Mouse (Mus musculus): ENCODE data around the gene Smim8. TPM values are rescaled to one million over a fixed set of nuclear protein-coding genes. Genes with fewer than 3 reads are reported as not detected.
A peak's percentile ranks its signal among the peaks of the same experiment; 100 is the strongest.

Smim8 gene
- total RNA-seq, 1 experiment = 23.5 TPM

DNA sequence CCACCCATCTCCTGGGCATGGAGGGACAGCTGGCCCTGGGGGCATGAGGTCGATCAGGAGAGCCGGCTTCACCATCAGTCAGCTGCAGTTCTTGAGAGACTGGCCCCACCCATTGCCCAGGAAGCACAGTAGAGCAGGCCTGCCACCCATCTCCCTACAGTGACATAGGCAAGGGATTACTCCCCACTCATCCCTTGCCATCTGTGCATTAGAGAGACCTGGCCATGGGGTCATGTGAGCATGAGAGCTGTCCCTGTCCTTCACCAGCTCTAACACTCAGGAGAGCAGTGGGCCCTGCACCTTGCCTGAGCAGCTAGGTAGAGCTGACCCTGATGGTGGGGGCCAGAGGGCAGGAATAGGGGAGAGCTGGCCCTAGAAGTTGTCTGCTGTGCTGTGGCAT is 7.4 kb upstream of the Smim8 start:
- TF ChIP-seq HCFC1 (IDR thresholded peaks at IDR 0.05; ENCODE audit: borderline replicate concordance, insufficient read depth, low read length) (no peak), ZNF384 (IDR thresholded peaks at IDR 0.05; ENCODE audit: low read depth, low read length) (no peak), MAFK (IDR thresholded peaks at IDR 0.05; ENCODE audit: insufficient read depth, low read depth, low read length) (no peak), CHD2 (IDR thresholded peaks at IDR 0.05; ENCODE audit: low read depth, low read length) (no peak), ZC3H11A (IDR thresholded peaks at IDR 0.05; ENCODE audit: borderline replicate concordance, low read depth, low read length) (no peak)
- Histone ChIP-seq H3K27ac (ENCODE audit: insufficient read depth, low read depth, low read length, poor library complexity, severe bottlenecking) (no peak overlapping the region), H3K9ac (ENCODE audit: insufficient read depth, low read depth, low read length, poor library complexity, severe bottlenecking) (no peak overlapping the region), H3K4me3 (ENCODE audit: insufficient read depth in 1 of 2, low read depth in 1 of 2, low read length in 2 of 2, poor library complexity in 1 of 2, severe bottlenecking in 1 of 2) (no peak overlapping the region), H3K4me1 (ENCODE audit: control insufficient read depth in 2 of 2, insufficient read depth in 2 of 2, low read length in 2 of 2, poor library complexity in 1 of 2) (peaks cover 0 to 6% of the 10 kb centered on the region in 2 experiments; a peak in 1 of 4 replicates), H3K36me3 (ENCODE audit: control insufficient read depth, insufficient read depth, low read length, poor library complexity, severe bottlenecking) (no peaks in the 10 kb centered on the region), H3K9me3 (ENCODE audit: control insufficient read depth, insufficient read depth, low read depth, low read length) (no peaks in the 10 kb centered on the region)
- in situ Hi-C loops (cut with MboI; ENCODE audit: low sequenced_read_pairs in 2 of 2, unreplicated experiment in 2 of 2) = no loop called here
- no peak for DNase-seq (ENCODE audit: low read depth, low spot score)

DNA sequence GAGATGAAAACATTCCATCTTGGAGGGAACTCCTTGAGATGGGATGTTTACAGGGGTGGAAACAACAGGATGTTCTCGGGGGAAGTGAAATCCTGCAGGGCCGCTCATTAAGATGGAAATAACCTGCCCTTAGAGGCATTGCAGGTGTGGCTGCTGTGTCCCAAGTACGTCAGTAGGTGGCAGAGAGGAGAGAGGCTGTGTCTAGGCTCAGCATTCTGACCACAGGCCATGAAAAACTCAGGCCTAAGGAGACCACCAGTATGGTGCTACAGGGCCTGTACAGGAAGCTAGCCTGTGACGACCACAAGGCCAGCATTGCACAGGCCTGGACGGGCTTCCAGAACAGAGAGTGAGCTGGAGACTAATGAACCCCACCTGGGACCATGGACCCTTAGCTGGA is 6.6 kb upstream of the Smim8 start:
- Histone ChIP-seq H3K27ac (ENCODE audit: insufficient read depth, low read depth, low read length, poor library complexity, severe bottlenecking) (no peak overlapping the region), H3K4me3 (ENCODE audit: insufficient read depth in 1 of 2, low read depth in 1 of 2, low read length in 2 of 2, poor library complexity in 1 of 2, severe bottlenecking in 1 of 2) (no peak overlapping the region), H3K9me3 (ENCODE audit: control insufficient read depth, insufficient read depth, low read depth, low read length) (no peaks in the 10 kb centered on the region), H3K4me1 (ENCODE audit: control insufficient read depth in 2 of 2, insufficient read depth in 2 of 2, low read length in 2 of 2, poor library complexity in 1 of 2) (peaks cover 0 to 6% of the 10 kb centered on the region in 2 experiments; a peak in 1 of 4 replicates), H3K36me3 (ENCODE audit: control insufficient read depth, insufficient read depth, low read length, poor library complexity, severe bottlenecking) (no peaks in the 10 kb centered on the region), H3K9ac (ENCODE audit: insufficient read depth, low read depth, low read length, poor library complexity, severe bottlenecking) (no peak overlapping the region)
- in situ Hi-C loops (cut with MboI; ENCODE audit: low sequenced_read_pairs in 2 of 2, unreplicated experiment in 2 of 2) = no loop called here
- TF ChIP-seq CHD2 (IDR thresholded peaks at IDR 0.05; ENCODE audit: low read depth, low read length) = no peak
- no peak for TF ChIP-seq MAFK (IDR thresholded peaks at IDR 0.05; ENCODE audit: insufficient read depth, low read depth, low read length)
- TF ChIP-seq ZC3H11A (IDR thresholded peaks at IDR 0.05; ENCODE audit: borderline replicate concordance, low read depth, low read length) = peak; percentile 29; the same call in 1 of the 2 replicates
- TF ChIP-seq ZNF384 (IDR thresholded peaks at IDR 0.05; ENCODE audit: low read depth, low read length) = no peak
- TF ChIP-seq HCFC1 (IDR thresholded peaks at IDR 0.05; ENCODE audit: borderline replicate concordance, insufficient read depth, low read length) = peak; percentile 50; the same call in 1 of the 2 replicates
- peak; percentile 59 for DNase-seq (ENCODE audit: low read depth, low spot score)

- DNase-seq (ENCODE audit: low read depth, low spot score) = peak; percentile 35
- no peaks in the 10 kb centered on the region for H3K36me3 ChIP-seq (ENCODE audit: control insufficient read depth, insufficient read depth, low read length, poor library complexity, severe bottlenecking)
- H3K4me3 ChIP-seq (ENCODE audit: insufficient read depth in 1 of 2, low read depth in 1 of 2, low read length in 2 of 2, poor library complexity in 1 of 2, severe bottlenecking in 1 of 2) = no peak overlapping the region
- no peaks in the 10 kb centered on the region for H3K9me3 ChIP-seq (ENCODE audit: control insufficient read depth, insufficient read depth, low read depth, low read length)
- no peak overlapping the region for H3K27ac ChIP-seq (ENCODE audit: insufficient read depth, low read depth, low read length, poor library complexity, severe bottlenecking)
- H3K4me1 ChIP-seq (ENCODE audit: control insufficient read depth in 2 of 2, insufficient read depth in 2 of 2, low read length in 2 of 2, poor library complexity in 1 of 2) = peaks cover 0 to 6% of the 10 kb centered on the region in 2 experiments; a peak in 1 of 4 replicates
- H3K9ac ChIP-seq (ENCODE audit: insufficient read depth, low read depth, low read length, poor library complexity, severe bottlenecking) = no peak overlapping the region
- in situ Hi-C loops (cut with MboI; ENCODE audit: low sequenced_read_pairs in 2 of 2, unreplicated experiment in 2 of 2) = no loop called here
- TF ChIP-seq HCFC1 (IDR thresholded peaks at IDR 0.05; ENCODE audit: borderline replicate concordance, insufficient read depth, low read length) (no peak), ZC3H11A (IDR thresholded peaks at IDR 0.05; ENCODE audit: borderline replicate concordance, low read depth, low read length) (no peak; the same call in 1 of the 2 replicates), MAFK (IDR thresholded peaks at IDR 0.05; ENCODE audit: insufficient read depth, low read depth, low read length) (no peak), ZNF384 (IDR thresholded peaks at IDR 0.05; ENCODE audit: low read depth, low read length) (no peak), CHD2 (IDR thresholded peaks at IDR 0.05; ENCODE audit: low read depth, low read length) (no peak)
Measured at GRCm38 (mm10) chr4:34782730-34783129, 4.5 kb upstream of the Smim8 start.

- Histone ChIP-seq H3K4me3 (ENCODE audit: insufficient read depth in 1 of 2, low read depth in 1 of 2, low read length in 2 of 2, poor library complexity in 1 of 2, severe bottlenecking in 1 of 2) (peak overlapping the region in 1 of 2 experiments; percentile 12; a peak in 1 of 4 replicates), H3K36me3 (ENCODE audit: control insufficient read depth, insufficient read depth, low read length, poor library complexity, severe bottlenecking) (no peaks in the 10 kb centered on the region; the same call in 1 of the 2 replicates), H3K9me3 (ENCODE audit: control insufficient read depth, insufficient read depth, low read depth, low read length) (no peaks in the 10 kb centered on the region), H3K9ac (ENCODE audit: insufficient read depth, low read depth, low read length, poor library complexity, severe bottlenecking) (no peak overlapping the region), H3K27ac (ENCODE audit: insufficient read depth, low read depth, low read length, poor library complexity, severe bottlenecking) (peak overlapping the region; percentile 14; the same call in 1 of the 2 replicates), H3K4me1 (ENCODE audit: control insufficient read depth in 2 of 2, insufficient read depth in 2 of 2, low read length in 2 of 2, poor library complexity in 1 of 2) (peaks cover 4 to 6% of the 10 kb centered on the region in 2 experiments)
- peak; percentile 72 for DNase-seq (ENCODE audit: low read depth, low spot score)
- no peak for TF ChIP-seq HCFC1 (IDR thresholded peaks at IDR 0.05; ENCODE audit: borderline replicate concordance, insufficient read depth, low read length)
- no peak for TF ChIP-seq ZC3H11A (IDR thresholded peaks at IDR 0.05; ENCODE audit: borderline replicate concordance, low read depth, low read length)
- no peak for TF ChIP-seq ZNF384 (IDR thresholded peaks at IDR 0.05; ENCODE audit: low read depth, low read length)
- peak; percentile 70 for TF ChIP-seq MAFK (IDR thresholded peaks at IDR 0.05; ENCODE audit: insufficient read depth, low read depth, low read length)
- TF ChIP-seq CHD2 (IDR thresholded peaks at IDR 0.05; ENCODE audit: low read depth, low read length) = 0 out of 2 replicates have a peak, but pooled peaks have one; percentile 48
- in situ Hi-C loops (cut with MboI; ENCODE audit: low sequenced_read_pairs in 2 of 2, unreplicated experiment in 2 of 2) = no loop called here
Measured at GRCm38 (mm10) chr4:34771652-34772371, 6.4 kb downstream of the Smim8 start.
